Mouse (Mus musculus): Measurements from ENCODE around the gene Gm10521. TPM values are rescaled to one million over a fixed set of nuclear protein-coding genes. Genes with fewer than 3 reads are reported as not detected.

Gene Gm10521
- 22.8 TPM for total RNA-seq (2023)

GRCm38 (mm10) chr1:171895364-171895763 is at the start of gene Gm10521:
Gene Gm10521 (plus strand): TSS chr1:171895664.

GRCm38 (mm10) chr1:171917305-171918039 is 22.0 kb downstream of the Gm10521 start, which contains the start of gene Slamf6:
Gene Slamf6 (plus strand): TSS chr1:171917515.

Other genes starting within 250 kb of the Gm10521 start
- 8.6 TPM for gene Slamf7, start 242.6 kb upstream of the Gm10521 start, total RNA-seq (2023)
- 70.4 TPM for gene Cd48, start 213.7 kb upstream of the Gm10521 start, total RNA-seq (2023)
- gene Slamf1, start 128.5 kb upstream of the Gm10521 start, total RNA-seq (2023) = 29.2 TPM
- gene Cd84, start 56.0 kb upstream of the Gm10521 start, total RNA-seq (2023) = 110 TPM
- gene Slamf6, start 21.9 kb downstream of the Gm10521 start, total RNA-seq (2023) = 101 TPM
- gene Vangl2, start 132.8 kb downstream of the Gm10521 start, total RNA-seq (2023) = 1.4 TPM
- not detected for gene Nhlh1, start 161.9 kb downstream of the Gm10521 start, total RNA-seq (2023)
- gene Copa, start 186.9 kb downstream of the Gm10521 start, total RNA-seq (2023) = 158 TPM
- 88.7 TPM for gene Ncstn, start 187.1 kb downstream of the Gm10521 start, total RNA-seq (2023)
- gene Pex19, start 231.1 kb downstream of the Gm10521 start, total RNA-seq (2023) = 59.1 TPM

All from CD4-positive naive resting alpha-beta T cell, adult 76 days (primary cell).